Mouse (Mus musculus): Measurements from ENCODE around the gene Vps50.
A peak's percentile ranks its signal among the peaks of the same experiment; 100 is the strongest.
"Not testable (repeated sequence)": the region's sequence is repeated elsewhere in the genome, so short reads cannot be mapped to it uniquely, and the experiment has no call there.

Gene Vps50

DNA sequence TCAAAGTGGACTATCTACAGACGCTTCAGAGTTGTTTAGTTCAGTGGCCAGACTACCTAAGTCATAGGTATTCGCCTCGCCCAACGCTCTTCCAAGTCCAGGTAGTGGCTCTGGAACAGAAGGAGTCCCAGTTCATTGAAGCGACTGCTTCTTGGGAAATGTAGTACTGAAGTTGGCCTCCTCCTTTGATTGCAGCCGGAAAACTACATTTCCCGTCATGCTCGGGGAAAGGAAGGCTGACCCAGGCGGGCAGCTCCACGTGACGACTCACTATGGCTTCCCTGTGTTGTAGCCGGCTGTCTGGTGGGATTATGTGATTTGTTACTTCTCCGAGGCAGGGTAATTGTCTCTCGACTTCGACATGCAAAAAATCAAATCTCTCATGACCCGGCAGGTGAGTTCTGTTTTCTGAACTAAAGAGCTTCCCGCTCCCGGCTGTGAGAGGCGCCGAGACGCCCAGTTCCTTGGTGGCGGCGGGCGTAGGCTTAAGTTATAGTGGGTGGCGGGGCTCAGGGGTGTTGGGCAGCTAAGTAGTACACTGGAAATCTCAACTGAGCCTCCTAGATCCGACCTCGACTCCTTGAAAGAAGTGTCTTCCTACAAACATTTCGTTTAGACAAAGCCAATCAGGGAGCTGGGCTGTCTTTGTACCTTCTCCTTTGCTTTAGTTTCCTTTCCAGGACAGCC, at the start of gene Vps50, which contains the start of gene Hepacam2:
Gene Vps50, plus strand, starts transcription at position 221 of the 687 bp plus-strand sequence.
Gene Hepacam2, minus strand, starts transcription at position 137 of the 687 bp plus-strand sequence.
- peak; percentile 95 for DNase-seq (ENCODE audit: low read depth, low spot score)

DNA sequence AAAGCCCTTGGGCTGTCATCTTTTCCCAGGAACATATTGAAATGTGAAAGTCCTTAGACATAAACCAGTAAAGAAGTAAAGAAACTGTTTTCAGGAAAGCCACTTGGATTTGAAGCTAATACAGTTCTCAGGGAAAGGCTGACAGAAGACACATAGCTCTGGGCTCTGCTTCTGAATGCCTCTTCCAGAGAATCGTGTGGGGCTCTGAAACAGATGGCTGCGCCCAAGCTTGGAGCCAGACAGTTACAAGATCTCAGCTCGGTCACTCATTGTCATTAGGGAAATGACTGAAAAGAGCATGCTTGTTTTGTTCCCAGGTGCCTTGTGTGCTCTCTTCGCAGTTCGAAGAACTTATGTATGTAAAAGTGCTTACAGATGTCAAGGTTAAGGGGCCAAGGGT, 43.8 kb upstream of the Vps50 start:
- no peak for DNase-seq (ENCODE audit: low read depth, low spot score)

DNA sequence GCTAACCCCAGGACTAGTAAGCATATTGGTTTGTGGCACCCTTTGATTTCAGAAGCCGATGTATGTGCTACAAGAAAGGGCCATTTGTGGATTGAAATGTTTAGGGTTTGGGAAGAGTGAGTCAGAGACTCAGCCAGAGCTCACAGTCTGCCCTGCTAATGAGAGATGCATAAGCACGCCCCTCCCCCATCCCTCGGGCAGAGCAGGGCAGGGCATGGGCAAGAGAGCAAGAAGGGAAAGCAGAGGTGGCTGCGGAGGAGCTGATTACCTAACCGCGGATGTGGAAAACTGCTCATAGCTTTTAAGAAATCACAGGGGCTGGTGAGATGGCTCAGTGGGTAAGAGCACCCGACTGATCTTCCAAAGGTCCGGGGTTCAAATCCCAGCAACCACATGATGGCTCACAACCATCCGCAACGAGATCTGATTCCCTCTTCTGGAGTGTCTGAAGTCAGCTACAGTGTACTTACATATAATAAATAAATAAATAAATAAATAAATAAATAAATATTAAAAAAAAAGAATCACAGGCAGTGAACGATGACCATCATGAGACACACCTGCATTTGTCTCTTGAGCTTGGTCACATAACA, 42.1 kb upstream of the Vps50 start:
- DNase-seq (ENCODE audit: low read depth, low spot score) = peak; percentile 28

DNA sequence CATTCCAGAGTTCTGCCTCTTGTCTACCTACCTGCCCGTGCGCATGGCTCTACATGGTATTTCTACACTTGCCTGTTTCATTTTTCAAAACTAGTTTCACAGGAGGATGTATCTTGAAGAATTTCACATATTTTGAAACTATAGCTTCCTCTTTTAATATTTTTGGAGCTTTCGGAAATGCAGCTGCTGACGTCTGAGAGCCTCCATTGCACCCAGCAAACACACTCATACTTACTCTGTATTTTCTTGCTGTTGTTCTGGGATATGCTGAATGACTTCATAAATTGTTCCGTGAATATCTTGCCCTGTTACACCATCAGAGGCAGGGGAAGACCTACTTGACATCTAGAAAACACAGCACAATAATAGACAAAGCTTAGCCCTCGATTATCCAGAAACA, 35.2 kb upstream of the Vps50 start:
- DNase-seq (ENCODE audit: low read depth, low spot score) = no peak

DNA sequence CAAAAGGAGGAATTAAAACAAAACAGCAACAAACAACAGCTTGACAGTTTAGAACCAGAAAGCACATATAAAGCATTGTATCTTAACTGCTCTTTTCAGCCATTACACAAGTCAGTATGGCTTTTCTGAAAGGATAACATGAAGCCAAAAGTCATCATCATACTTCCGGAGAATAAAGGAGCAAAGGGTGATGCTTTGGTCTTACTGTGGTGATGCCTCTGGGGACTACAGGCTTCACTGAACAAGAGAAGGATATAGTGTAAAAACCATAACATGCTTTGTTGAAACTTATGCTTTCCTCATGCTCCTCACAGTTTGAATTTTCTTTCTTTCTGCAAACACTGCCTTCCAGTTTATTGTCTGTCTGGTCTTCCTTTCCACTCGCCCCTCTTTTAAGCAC, 34.6 kb upstream of the Vps50 start:
- DNase-seq (ENCODE audit: low read depth, low spot score) = no peak

DNA sequence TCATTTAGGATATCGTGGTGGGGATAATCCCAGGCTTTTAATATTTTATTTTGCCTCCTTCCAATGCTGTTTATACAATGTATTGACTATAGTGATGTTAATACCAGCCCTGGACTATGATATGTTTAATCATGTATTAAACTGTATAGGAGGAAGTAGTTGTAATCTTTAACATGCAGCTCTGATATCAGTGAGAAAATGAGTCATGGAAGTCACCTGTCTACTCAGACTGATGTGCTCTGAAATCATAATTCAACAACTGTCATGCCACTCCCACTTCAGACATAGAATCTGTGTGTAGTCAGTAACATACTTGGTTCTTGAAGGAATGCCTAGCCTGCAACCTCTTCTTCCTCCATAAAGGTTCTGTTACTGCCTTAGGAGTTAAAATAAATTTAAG, 29.6 kb upstream of the Vps50 start:
- no peak for DNase-seq (ENCODE audit: low read depth, low spot score)

DNA sequence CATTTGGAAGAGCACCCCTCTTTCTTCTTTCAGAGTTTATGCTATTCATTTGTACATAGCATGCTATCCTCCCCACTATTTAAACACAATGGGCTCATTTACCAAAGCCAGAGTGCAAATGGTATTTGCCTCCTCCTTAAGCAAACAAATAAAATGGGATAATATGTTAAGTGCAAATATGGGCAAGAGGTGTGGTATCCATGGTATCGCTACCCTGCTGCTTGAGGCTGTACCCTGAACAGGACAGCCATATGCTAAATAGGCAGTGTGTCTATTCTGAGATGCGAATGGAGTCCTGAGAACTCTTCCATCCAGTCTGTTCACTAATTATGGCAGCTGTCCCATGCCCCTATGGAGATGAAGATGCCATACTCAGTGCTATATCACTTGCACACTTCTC, 27.5 kb upstream of the Vps50 start:
- DNase-seq (ENCODE audit: low read depth, low spot score) = no peak

DNA sequence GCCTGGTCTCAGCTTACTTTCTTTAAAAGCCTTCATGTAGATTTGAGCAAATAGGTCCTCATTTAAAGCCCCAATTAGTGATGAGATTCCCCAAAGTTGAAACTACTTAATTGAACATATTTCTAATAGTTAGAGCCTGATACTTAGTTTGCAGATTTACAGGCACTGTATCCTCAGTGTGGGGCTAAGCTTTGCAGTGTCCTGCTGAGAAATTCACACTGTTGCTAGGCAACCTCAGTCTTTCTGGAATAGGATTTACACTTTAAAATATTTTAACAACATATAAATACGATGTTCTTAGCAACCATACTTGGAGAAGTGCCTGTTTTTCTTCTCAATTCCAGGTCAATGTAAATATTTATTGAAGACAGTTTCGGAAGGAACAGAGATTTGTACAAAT, 21.9 kb upstream of the Vps50 start:
- DNase-seq (ENCODE audit: low read depth, low spot score) = no peak

DNA sequence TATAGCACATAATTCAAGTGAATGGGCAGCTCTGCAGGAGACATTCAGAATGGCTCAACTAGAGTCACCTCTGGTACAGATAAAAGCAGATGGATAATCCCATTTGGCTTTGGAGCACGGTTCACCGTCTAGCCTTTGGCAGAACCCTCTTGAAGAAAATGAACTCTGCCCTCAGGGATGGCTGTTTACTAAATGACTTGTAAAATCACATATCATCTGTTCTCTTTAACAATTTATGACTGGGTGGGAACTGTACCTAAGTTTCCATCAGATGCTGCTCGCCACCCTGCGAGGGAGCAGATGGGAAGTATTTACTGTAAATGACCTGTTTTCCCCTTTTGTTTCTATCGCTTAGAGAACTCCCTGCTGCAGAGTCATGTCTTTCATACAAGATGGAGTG, 18.3 kb upstream of the Vps50 start:
- DNase-seq (ENCODE audit: low read depth, low spot score) = no peak

DNA sequence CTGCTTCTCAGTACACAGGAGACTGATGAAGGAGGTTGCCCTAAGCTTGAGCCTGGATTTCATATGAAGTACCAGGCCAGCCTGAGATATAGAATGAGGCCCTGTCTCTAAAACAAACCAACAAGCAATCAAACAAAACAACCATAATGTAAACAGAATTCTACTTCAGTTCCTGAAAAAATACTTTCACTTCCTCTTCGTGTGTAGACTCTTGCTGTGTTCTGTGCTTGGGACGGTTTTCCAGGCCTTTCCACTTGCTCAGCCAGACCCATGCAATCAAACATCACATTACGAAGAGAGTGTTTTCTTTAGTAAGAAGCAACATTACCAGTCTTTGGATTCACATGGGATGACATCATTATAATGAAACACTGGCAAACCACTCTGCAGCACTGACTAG, 16.5 kb upstream of the Vps50 start:
- no peak for DNase-seq (ENCODE audit: low read depth, low spot score)

DNA sequence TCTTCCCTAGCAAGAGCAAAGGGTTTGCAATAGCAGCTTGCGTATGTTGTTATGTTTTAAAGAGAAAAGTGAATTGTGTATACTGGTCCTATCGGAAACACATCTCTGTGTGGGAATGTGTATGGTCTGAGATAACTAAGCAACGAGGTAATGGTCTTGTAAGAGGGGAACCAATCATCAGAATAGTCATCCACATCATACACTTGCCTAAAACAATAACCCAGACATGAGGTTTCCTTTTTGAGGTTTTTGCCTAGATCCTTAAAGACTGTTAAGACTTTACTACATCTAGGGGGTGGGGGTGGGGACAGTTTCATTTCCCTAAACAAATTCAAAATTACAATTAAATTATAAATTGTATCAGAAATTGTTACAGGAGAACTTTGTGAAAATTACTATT, 13.0 kb upstream of the Vps50 start:
- no peak for DNase-seq (ENCODE audit: low read depth, low spot score)

DNA sequence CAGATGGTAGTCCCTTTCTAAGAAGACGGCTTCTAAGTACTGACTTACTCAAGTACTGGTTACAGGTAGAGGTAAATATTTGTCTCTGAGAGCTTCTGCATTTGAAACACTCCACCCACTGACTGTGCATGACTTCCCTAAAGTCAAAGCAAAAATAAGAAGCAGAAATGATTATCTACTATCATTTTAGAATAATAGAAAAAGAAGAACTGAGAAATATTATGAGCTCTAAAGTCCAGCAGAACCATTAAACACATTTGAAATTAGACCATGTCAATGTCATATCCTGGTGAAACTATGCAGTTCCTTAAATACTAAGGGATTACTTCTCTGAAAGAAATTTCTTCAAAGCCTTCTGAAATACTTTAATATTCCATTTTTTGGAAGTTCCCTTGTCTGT, 10.8 kb upstream of the Vps50 start:
- no peak for DNase-seq (ENCODE audit: low read depth, low spot score)

DNA sequence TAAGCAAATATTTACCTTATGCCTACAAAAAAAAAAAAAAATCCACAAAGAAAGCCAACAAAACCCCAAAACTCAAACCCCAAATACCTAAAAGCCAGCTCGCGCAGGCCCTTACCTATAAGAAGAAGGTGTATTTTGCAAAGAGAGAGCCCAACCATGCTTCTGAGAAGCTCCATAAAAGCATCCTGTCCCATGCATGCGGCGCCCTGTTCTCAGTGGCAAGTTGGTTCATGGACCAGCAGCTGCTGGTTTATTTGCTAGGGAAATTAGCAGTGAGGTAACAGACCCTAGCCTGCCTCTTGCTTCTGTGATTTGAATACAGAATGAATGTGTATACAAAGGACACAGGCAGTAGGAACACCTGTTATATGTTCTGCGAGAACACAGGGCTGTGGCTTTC, 3.9 kb upstream of the Vps50 start:
- DNase-seq (ENCODE audit: low read depth, low spot score) = no peak

DNA sequence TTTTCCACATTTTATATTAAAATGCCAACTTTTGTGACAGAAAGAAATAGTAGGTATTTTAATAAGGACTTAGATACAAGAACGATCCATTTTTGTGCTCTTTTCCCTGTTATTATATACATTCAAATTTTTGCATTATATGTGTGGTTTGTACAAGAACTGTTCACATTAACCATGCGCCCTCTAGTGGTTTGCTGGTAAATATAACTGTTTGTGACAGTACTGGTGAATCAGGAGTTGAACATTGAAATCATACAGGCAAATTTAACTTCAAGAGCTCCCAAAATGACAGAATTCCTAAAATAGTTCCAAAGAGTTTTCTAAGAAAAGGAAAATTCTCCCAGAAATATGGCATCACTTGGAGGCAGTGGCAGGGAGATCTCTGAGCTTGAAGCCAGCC, 2.0 kb upstream of the Vps50 start:
- DNase-seq (ENCODE audit: low read depth, low spot score) = peak; percentile 62

DNA sequence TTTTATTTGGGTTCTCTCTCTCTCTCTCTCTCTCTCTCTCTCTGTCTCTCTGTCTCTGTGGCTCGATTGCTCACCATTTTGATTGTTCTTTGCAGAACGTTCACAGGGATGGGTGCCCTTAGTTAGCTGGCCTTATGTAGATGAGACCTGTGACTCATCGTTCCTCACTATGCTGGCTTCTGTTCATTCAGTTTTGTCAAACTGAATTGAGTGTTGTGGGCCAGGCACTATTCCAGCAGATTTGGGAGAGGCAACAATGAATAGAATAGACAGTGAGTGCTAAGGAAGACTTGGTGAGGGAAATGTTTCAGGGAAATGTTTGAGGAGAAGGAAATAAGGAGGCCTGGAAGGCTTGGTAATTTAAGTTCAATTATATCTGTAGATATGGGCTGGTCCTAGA, 2.1 kb downstream of the Vps50 start:
- DNase-seq (ENCODE audit: low read depth, low spot score) = no peak

DNA sequence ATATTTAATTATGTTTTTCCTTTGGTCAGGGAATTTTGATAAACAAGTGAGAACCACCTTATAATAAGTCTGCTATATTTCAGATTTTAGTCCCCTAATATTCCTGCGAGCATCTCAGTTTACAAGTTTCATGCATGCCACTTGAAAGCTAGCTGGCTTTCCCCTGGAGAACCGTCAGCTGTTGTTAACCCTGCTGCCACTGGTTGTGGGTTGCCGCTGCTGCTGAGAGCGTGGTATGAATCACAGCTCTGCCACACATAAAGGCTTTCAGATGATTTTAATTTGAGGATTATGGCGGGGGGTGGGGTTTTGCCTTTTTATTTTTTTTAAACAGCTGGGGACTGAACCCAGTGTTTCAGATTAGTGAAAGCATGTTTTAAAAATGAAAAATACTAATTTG, 7.1 kb downstream of the Vps50 start:
- DNase-seq (ENCODE audit: low read depth, low spot score) = no peak

DNA sequence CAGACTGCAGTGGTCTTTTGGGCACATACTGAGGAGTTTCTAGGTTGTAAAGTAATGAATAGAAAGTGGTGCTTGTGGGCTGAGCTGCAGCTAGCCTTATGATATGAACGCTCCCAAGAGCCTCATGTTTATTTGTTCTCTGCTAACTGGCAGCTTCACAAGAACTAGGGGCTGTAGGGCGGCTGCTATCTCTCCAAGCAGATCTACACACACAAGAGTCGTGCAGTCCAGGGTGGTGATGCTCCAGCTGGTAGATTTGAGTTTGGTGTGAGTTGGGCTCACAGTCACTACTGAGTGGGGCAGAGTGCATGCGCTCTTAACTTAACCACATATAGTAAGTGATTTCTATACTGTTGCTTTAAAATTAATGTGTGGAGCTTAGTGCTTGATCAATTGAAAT, 8.9 kb downstream of the Vps50 start:
- no peak for DNase-seq (ENCODE audit: low read depth, low spot score)

DNA sequence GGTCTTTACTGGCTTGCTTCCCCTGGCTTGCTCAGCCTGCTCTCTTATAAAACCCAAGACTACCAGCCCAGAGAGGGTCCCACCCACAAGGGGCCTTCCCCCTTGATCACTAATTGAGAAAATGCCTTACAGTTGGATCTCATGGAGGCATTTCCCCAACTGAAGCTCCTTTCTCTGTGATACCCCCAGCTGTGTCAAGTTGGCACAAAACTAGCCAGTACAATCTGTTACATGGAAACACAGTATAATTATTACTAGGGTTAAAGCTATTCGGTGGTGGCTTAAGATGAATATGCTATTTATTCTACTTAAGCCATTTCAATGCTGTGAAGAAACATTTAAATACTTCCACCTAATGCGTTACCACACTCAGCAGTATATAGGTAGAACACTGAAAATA, 10.0 kb downstream of the Vps50 start:
- DNase-seq (ENCODE audit: low read depth, low spot score) = not testable (repeated sequence)

DNA sequence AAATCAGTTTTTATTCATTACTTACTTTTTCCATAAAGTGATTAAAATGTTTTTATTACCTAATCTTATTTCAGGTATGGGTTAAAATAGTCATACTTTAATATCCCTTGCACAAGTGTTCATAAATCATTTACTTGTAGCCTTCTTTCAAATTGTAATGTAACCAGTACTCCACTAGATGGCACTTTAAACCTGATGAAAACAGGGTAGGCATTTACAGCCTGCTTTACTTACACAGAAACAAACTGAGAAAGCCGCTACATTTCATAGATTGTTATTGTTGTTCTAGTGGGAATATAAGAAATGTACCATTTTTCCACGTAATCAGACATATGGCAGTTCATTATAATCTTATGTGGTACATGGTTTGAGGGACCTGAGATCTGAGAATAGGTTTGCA, 11.6 kb downstream of the Vps50 start:
- peak; percentile 66 for DNase-seq (ENCODE audit: low read depth, low spot score)

DNA sequence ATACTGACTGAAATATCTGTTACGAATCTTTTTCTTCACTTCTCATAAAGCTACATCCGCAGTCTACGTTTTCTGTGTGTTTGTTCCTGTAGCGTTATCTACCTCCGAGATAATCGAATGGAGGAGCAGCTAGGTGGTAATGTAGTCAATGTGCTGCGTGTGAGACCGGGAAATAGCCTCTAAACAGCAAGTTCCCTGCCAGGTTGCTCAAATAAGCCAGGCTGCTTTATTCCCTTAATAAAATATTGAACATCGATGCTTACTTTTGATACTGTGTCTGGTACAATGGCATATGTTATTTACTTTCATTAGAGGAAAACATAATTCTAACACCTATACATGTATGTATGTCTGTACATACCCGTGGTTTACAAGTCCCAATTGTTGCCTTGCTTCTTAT, 12.9 kb downstream of the Vps50 start:
- DNase-seq (ENCODE audit: low read depth, low spot score) = no peak

DNA sequence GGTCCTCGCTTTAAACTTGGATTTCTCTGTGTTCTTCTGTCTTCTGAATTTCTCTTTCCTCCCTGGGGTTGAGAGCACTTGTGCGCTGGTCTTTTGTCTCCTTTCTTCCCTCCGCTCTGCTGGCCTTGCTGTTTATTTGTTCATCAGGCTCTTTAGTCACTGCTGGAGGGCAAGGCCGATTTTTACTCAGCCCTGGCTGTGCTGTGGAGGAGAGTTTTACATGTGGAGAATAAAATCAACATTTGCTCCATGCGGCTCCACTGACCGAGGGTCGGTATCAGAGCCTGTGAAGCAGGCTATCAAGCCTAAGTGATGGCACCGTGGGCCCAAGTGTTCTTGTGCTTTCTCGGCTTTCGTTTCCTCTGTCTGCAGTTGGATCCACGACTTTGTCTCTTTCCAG, 13.4 kb downstream of the Vps50 start:
- DNase-seq (ENCODE audit: low read depth, low spot score) = no peak

DNA sequence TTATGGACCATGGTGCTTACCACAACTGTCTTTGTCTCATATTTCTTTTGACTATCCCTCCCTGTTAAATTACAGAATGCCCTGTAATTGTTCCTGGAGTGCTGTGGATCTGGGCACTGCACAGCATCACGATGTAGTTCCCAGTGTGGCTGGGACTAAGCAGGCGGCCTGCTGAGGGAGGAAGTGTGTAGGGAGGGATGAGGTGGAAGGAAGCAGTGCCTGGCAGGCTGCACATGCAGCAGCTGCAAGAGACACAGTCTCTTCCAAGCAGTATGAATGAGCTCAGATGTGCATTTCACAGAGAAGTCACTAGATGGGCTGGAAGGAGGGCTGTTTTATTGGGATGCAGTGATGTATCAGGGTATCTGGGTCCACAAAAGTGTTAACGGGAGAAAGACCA, 14.4 kb downstream of the Vps50 start:
- DNase-seq (ENCODE audit: low read depth, low spot score) = no peak

DNA sequence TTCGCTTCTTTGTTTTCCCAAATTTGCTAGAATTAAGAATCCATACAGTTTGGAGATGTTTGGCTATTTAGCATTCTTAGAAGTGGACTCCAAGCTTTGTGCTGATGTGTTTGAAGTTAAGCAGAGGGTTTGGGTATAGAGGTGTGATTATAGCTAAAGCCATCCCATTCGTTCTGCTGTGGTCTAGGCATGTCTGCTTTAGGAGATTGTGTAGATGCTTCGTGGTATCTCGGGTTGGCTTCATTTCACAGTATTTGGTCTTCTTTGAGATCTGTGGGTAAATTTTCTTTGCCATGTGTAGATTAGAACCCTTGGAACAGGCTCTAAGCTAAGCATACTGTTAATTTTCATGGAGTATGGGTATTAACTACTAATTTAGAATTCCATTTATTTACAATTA, 30.0 kb downstream of the Vps50 start:
- no peak for DNase-seq (ENCODE audit: low read depth, low spot score)

DNA sequence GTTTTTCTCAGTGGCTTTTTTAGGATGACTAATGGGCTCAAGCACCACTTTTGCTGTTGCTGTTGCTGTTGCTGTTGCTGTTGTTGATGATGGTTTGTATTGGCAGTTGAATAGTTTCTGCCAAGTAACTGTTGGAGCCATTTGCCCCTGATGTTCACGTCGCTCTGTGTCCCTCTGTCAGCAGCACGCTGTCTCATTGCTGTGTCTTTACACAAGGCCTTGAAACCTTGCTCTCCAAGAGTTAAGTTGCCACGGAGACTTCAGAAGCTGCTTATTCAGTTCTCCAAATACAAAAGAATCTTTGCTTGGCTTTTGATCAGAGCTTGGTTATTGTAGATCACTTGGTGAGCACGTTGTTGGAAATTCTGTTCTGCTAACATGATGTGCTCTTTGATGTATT, 33.3 kb downstream of the Vps50 start:
- DNase-seq (ENCODE audit: low read depth, low spot score) = no peak
